Mouse (Mus musculus): ENCODE results near the gene Rpl9-ps1. TPM values are rescaled to one million over a fixed set of nuclear protein-coding genes. Genes with fewer than 3 reads are reported as not detected.

Gene Rpl9-ps1
- not detected for total RNA-seq (2021)
- long read RNA-seq, experiment 1: 0 reads
- long read RNA-seq, experiment 2: 0 reads

DNA sequence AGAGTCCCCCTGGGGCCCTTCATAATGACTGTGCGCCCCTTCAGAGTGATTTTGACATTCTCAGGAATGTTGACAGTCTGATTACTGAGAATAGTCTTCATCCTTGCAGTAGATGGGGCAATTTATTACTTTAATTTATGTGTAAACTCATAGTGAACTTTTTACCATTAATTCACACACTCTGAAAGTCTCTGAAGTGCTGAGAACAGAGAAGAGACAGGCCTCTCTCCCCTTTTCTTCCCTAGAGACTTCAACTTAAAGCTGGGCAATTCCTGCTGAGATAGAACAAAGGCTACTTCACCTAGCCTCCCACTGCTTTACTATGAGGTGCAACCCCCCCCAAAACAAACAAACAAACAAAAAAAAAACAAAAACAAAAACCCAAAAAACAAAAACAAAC lies at the start of gene Rpl9-ps1:
Gene Rpl9-ps1 (minus strand): TSS at position 101 of the 400 bp plus-strand sequence.
- no peak for DNase-seq

DNA sequence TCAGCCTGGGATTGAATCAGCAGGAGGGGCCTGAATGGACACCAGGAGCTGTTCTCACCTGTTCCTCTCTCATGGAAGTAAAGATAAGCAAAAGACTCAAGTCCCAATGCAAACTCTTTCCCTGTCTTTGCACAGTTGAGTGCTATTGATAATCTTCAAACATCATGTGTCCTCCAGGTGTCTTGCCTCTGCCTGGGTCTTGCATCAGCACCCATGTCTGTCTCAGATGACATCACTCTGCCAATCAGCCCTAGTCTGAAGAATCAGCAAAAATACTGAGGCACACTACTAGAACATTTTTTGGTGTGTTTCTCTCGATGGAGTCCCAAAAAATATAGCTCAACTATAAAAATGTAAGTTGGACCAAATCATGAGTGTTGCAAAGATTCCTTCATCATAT lies 46.6 kb upstream of the Rpl9-ps1 start:
- no peak for DNase-seq

DNA sequence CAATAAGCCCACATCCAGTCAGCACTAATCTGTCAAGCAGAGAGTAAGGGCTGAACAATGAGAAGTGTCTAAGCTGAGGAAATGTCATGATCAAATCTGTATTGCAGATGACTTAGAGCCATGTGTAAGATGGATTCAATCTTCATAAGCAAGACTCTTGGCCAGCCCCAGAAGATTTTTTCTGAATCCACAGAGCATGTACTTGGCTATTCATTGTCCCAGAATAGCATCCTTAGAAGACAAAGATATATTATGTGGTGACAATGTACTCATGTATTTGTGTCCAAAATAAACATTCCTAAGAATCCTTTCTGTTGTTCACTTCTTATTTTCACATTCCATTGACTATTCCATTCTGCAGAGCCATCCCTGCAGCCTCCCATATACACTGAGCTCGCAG lies 44.5 kb upstream of the Rpl9-ps1 start:
- DNase-seq: no peak

DNA sequence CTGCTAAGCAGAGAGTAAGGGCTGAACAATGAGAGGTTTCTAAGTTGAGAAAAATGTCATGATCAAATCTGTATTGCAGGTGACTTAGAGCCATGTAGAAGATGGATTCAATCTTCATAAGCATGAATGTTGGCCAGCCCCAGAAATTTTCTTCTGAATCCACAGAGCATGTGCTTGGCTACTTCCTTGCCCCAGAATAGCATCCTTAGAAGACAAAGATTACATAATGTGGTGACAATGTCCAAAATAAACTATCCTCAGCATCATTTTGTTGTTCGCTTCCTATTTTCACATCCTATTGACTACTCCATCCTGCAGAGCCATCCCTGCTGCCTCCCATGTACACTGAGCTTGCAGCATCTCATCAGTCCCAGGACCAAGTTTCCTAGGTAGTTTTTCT lies 30.2 kb upstream of the Rpl9-ps1 start:
- no peak for DNase-seq

DNA sequence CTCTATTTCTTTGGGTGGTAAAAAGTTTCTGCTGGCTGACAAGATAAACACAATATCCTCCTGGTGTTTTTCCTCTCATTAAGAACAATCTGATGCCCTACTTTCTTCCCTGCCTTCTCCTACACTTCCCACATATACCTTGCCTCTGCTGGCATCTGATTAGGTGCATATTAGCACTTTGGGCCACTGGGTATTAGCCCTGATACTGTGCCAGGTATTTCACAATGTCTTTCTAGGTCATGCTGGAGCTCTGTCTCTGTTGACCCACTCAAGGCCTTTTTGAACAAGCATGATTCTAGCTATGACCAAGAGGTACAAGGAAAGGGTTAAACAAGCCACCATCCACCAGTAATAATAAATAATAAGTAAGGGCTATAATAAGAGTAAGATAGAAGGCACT lies 26.3 kb upstream of the Rpl9-ps1 start:
- peak in 1 of 2 experiments; percentile 8 for DNase-seq

DNA sequence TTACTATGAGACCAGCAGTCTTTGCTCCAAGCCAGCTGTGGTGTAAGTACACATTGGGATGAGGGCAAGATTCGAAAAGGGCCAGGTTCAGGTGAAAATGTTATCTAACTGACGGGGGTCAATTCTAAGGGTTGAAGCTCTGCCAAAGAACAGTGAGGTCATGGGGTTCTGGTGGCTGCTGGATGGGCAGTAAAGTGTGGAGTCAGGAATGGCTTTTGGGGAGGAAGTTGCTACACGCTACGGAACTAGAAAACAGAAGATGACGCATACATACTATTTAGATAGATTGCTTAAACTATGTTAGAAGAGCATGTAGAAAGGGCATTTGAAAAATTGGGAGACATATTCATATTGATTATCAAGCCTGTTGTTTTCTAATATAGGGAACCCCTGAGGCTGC lies 18.1 kb upstream of the Rpl9-ps1 start:
- DNase-seq: no peak

DNA sequence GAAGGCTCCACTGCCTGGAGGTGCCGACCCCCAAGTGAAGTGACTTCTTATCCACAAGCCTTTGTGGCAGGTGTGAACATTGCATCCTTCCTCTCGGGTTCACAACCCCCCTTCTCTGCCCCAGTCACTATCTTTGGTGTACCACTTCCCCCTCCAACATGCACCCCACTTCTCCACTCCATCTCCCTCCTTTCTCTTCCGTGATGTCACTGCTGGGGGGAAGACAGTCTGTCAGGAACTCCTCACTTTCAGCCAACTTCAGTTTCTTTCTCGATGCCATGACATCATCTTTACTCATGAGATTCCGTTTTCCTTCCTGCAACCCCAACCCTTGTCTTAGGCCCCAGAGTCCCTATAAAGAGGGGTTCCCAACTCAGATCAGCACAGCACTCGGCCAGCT lies 16.8 kb upstream of the Rpl9-ps1 start, which contains the start of gene Ccl4:
Gene Ccl4 (plus strand): TSS at position 381 of the 400 bp plus-strand sequence.
- DNase-seq: no peak

DNA sequence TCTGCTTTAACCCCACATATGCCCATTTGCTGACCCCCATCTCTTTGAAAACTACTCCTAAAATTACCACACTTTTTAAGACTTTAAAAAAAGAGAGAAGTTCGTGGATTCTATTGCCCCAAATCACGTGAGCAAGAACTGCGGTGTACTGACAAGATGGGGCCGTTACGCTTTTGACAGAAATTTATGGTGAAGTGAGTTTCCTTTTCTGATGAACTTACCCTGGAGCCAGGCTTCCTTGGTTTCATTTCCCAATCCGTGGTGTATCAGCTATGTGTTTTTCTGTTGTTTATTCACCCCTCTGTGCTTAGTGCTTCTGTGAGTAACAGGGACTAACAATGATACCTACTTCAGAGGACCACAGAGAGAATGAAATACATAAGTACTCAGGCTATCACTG lies 13.4 kb upstream of the Rpl9-ps1 start:
- no peak for DNase-seq

DNA sequence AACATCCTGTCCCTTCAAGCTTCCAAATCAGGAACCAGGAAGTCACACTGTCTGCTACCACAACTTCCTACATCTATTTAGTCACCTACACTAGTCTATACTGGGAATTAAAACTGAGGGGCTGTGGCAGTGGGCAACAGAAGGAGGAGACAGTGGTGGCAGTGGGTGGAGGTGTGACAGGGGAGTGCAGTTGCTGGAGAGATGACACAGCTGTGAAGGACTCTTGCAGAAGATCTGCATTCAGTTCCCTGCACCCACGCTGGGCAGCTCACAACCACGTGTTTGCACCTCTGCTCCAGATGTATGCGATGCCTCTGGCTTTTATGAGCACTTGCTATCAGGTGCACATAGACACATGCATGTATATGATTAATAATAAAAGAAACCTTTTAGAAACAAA lies 12.1 kb upstream of the Rpl9-ps1 start:
- DNase-seq: no peak

DNA sequence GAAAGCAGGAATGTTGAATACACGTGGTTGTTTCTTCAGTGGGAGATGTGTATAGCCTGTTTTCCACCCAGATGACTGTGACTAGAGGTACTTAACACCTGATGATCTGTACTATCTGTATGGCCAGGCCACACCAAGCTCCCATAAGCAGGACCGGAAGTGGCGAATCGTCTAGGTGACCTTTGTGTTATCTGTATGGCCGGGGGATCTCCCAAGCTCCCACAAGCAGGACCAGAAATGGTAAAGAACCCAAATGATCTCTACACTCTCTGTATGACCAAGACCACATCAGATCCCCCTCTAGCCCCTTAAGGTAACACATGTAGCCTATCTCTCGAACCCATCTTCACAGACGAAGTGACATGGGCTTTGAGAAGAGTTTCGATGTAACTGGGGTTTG lies 9.2 kb upstream of the Rpl9-ps1 start:
- DNase-seq: no peak

DNA sequence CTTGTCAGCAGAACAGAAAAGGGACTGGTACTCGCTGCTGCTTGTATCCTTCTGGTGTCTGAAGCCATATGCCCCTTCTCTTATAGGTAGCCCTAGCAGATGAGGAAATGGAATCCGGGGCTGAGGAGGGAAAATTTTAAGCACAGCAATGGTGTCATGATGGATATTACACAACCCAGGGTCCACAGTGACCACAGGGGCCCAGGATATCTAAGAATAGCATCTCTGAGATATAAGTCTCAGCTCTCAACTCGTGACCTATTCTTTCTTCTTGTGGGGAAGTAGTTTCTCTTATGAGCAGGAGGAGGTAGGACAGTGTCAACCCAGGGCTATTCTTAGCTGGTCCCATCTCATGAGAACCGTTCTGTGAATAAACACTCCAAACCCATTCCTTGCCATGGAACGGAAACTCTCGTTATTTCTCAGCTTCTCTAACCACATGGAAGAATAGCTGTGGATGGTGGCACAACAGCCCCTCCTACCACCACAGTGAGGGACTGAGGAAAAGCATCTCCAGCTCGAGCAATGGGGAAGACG lies 4.0 kb upstream of the Rpl9-ps1 start, which contains the start of gene Ccl3:
Gene Ccl3 (minus strand): TSS at position 51 of the 537 bp plus-strand sequence.
- DNase-seq: no peak

DNA sequence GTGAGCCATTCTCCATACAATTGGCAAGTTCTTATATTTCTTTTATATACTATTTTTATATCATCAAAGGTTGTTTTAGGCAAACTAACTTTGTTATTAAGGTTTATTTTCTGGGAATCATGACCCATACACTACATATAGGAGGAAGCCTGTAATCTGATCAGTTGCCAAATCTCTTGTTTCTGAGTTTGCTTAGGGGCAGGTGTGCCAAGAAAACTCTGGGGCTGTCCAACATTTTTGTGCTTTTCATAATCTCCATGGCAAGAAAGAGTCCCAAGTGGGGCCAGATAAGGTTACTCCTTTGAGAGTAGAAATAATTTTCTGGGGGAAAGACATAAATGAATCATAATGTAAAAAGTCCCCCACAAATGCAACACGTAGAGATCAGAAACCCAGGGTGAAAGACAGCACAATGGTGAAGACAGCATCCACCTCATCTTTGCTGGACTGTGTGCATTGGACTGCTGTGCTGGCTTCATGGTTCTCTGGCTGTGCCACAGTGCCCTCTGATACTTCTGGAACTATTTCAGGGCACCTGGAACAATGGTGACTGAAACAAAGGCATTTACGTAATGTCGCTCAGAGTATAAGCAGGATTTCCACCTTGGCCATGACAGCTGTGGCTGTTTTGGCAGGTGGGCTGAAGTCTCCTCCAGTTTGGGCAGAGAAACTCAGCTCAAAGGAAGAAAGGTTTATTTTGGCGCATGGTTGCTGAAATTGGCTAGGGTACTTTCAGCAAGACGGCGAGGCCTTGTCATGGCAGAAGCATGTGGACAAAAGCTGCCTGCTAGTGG lies 1.1 kb upstream of the Rpl9-ps1 start:
- no peak for DNase-seq

DNA sequence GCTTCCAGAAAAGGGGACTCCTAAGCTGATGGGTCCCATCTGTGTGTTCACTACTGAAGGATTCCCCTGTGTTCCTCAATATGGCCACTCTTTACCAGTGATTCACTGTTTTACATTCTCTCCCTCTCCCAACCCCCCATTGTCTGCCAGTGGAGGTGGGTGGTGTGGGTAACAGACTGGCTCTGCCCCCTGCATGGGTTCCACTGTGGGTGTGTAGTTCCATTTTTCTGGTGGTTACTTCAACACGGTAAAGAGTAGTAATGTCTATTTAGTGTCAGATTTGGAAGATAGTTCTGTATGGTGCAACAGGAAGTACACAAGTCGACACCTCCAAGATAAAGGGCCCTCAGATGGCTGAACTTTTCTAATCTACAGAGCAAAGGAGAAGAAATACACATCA lies 4.2 kb downstream of the Rpl9-ps1 start:
- no peak for DNase-seq

DNA sequence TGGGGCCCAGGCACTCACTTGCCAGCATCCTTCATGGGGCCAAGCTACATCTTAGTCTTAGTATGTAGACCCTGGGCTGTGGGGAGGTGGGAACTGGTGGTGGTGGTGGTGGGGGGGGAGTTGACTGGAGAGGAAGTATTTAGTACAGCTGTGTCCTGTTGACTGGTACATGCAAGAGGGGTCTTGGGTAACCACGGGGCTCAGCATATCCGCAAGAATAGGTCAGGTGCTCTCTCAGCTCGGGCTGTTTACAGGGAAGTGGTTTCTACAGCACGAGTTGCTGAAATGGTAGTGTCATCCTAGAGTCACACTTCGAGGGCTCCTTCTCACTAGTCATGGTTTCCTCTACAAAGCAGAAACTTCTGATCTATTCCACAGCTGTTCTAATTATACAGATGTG lies 5.3 kb downstream of the Rpl9-ps1 start:
- DNase-seq: no peak

DNA sequence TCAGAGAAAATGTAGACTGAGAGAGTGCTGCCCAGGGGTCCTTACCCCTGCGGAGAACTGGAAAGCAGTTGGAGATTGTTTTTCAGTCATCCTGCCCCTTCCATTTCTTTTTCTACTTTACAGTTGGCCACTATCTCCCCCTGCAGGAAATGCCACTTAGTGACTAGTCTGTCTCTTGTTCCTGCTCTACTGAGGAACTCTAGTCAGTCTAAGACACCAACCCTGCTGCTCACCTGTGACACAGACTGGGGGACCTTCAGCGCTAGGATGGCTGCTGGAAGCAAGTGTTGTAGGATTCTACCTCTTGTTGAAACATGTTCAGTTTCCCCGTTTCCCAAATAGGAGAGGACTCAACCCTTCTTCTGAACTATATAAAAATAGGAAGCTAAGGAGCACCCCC lies 5.9 kb downstream of the Rpl9-ps1 start:
- DNase-seq: no peak

DNA sequence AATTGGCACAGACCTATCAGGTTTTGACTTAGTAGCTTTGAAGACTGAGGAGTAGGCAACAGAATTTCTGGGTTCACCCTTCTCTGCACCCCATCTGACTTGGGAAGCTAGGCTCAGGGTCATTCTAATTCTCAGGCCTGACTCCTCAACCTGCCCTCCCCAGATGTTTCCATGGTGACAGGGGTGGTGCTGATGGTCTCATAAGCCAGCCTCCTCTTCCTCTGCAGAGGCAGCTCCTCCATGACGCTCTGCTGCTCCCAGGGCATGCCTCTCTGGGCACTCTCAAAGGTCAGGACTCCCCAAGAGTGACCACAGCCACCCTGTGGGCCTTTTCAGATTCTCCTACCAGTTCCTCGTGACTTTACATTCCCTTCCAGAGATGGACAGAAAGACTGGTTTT lies 6.5 kb downstream of the Rpl9-ps1 start:
- no peak for DNase-seq

DNA sequence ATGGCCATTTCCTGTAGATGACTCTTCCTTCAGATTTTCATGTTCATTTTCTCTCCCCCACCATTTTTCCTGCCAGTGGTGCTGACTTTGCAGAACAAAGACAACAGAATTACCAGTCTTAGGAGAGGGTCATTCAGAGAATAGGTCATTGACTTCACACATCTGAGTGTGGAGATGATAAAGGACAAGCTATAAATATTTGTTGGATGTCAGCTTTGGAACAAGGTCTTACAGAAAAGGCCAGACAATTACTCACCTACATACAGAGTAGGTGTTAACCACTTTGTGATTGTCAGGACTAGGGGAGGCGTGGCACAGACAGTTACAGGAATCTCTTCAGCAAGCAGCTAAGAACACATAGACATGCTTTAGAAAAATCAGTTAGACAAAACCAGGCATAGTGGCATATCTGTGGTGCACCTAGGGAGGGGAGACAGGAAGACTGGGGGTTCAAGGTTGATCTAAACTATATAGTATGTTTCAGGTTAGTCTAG lies 8.6 kb downstream of the Rpl9-ps1 start:
- no peak for DNase-seq

DNA sequence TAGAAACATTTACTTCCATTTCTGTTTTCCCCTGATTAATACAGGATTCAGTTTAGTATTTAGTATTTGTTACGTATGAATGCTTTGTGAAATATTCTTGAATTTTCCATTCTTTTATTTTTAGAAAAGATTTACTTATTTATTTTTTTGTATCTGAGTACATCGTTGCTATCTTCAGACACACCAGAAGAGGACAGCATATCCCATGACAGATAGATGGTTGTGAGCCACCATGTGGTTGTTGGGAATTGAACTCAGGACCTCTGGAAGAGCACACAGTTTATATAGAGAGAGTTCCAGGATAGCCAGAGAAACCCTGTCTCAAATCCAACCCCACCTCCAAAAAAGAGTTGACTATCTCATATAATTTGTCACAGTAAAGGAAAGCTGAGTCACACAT lies 10.5 kb downstream of the Rpl9-ps1 start:
- DNase-seq: no peak

DNA sequence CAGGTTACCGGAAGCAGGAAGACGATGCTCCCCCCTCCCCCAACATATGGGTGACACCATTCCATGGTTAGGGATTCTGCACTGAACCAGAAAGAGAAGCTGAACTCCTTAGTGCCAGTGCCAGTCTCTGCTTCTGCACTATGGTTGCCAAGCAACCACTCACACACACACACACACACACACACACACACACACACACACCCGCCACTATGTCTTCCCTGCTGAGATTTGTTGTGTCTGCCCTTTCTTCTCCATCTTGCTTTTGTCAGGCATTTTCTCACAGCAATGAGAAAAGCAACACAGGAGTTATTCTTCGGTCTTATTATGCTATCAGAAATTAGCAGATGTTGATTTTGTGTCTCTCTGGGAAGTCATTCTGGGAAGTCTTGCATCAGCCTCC lies 11.0 kb downstream of the Rpl9-ps1 start:
- DNase-seq: no peak

DNA sequence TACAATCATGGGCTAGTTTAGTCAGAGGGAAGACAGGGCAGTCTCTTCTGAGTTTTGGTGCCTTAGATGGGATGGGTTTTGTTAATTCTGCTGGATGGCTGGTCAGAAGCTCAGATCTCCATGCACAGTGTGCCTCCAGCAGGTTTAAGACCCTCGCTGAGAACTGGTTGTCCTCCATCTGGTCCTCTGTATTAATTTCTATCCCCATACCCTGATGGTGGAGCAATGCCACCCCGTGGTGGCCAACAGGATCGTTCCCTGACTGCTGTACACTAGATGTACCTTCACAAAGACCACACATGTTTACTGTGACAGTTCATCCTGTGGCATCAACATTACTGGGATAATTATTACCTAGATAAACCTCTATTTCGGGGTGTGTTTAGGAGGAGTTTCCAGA lies 12.7 kb downstream of the Rpl9-ps1 start:
- peak in 1 of 2 experiments; percentile 22 for DNase-seq

DNA sequence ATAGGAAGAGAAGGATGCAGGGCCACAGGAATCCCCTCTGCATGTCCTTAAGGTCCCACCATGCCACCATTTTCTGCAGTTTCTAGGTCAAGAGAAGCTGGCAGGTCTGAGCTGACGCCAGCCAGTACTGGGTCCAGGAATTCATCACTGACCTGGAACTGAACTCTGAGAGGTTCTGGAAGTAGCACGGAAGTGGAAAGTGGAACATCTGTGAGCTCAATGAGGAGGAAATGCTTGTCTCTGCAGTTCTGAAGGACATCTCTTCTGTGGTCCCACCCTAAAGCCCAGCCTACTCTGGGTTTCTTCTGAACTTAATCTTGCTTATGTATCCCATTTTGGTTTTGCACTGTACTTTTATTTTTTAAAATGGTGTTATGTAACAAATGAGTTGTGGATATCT lies 14.4 kb downstream of the Rpl9-ps1 start:
- DNase-seq: no peak

DNA sequence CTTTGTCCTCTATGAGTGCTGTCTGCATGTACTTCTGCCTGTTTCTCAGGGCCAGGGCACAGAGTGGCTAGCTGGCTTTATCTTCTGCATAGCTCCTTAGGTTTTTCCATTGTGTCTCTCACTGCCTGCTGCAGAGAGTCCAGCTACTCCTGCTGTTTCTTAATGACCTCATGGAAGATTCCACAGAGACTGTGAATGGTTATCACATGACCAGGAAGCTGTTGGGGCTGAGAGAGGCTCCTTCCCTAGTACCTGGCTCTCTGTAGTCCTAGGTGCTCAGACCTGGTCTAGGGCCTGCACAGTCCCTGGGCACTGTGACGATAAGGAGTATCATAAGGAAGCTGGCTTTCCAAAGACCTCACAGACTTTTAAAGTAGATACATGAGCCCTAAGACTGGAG lies 14.8 kb downstream of the Rpl9-ps1 start:
- no peak for DNase-seq

DNA sequence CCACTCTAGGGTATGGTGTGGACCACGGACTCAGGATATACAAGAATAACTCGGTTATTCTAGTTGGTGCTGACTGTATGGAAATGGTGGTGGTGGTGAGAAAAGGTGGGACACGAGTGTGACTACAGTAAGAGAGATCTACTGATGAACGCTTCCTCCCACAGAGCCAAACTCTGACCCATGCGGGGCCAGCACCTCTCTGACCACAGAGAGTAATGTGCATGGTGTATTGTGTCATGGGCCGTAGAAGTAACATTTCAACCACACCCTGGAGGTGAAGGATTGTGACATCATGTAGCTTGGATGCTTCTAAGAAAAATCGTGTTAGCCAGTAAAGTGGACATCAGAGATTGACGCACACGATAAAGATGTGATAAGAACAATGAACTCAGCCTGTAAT lies 16.6 kb downstream of the Rpl9-ps1 start:
- no peak for DNase-seq

DNA sequence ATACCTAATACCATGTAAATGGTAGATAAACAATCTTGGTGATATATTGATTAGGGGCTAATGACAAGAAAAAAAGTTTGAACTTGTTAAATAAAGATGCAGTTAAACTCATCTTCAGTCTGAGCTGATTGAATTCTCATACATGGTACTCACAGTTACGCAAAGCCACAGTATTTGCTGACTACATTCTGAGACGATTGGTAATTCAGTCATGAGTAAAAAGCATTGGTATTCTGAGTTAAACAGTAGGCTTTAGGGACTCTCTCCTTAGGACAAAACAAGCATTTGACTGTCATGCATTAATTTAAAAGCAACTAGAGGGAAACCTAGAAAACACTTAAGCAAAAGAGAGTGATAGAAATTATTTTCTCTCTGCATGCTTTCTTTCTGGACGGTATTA lies 21.8 kb downstream of the Rpl9-ps1 start:
- no peak for DNase-seq

All from adrenal gland, postnatal 36 days (tissue).